Mouse (Mus musculus): ENCODE data around the gene Golim4. TPM values are rescaled to one million over a fixed set of nuclear protein-coding genes. Genes with fewer than 3 reads are reported as not detected.

The Golim4 gene
- polyA plus RNA-seq, 1 experiment from 2014 or later = 36.3 TPM

DNA sequence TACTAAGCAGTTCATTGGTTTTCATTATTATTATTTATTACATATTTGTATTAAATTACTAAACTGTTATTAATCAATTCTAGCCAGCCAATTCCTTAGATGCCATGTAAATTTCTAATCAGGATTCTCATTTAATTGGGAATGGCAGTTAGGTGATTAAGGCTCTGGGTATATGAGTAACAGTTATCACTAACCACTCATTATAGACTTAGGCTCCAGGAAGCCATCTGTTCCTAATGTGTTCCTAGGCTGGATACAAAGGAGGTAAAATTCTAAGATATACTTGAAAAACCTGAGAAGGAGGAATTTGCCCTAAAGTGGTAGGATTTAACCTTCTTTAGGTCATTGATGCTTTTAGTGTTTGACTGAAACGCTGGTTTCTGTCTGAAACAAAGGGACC, 14.9 kb downstream of the Golim4 start:
- Histone ChIP-seq H3K9ac (replicated peaks; ENCODE audit: low read length) (no peak overlapping the region), H3K36me3 (replicated peaks; ENCODE audit: control insufficient read depth, insufficient read depth, low read depth, low read length) (no peaks in the 10 kb centered on the region; the same call in 1 of the 2 replicates), H3K27me3 (ENCODE audit: control insufficient read depth, insufficient read depth, low read length) (no peaks in the 10 kb centered on the region), H3K4me2 (ENCODE audit: low read depth, low read length) (no peak overlapping the region), H3K4me1 (ENCODE audit: control insufficient read depth, insufficient read depth, low read length) (no peaks in the 10 kb centered on the region), H3K27ac (replicated peaks; ENCODE audit: low read depth, low read length) (no peak overlapping the region), H3K4me3 (ENCODE audit: low read depth, low read length) (no peak overlapping the region), H3K9me3 (replicated peaks; ENCODE audit: control insufficient read depth, low read length) (no peaks in the 10 kb centered on the region)
- peak; percentile 30 for DNase-seq (ENCODE audit: low spot score)
- 25% methylated on average over 1 of the region's 1 CpGs for WGBS
- ATAC-seq (replicated peaks; ENCODE audit: insufficient number of reproducible peaks, low FRiP score, low TSS enrichment, low read depth) = no peak

DNA sequence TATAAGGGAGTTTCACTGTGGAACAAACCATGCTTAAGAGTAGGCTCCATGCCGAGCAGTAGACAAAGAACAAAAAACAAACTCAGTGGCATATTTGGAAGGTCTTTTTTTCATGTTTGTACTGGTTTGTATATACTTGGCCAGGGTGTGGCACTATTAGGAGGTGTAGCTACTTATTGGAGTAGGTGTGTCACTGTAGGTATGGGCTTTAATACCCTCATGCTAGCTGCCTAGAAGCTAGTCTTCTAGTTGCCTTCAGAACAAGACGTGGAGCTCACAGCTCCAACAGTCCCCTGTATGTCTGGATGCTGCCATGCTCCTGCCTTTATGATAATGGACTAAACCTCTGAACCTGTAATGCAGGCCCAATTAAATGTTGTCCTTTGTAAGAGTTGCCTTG, 20.6 kb downstream of the Golim4 start:
- no peak for DNase-seq (ENCODE audit: low spot score)
- Histone ChIP-seq H3K4me3 (ENCODE audit: low read depth, low read length) (no peak overlapping the region), H3K9ac (replicated peaks; ENCODE audit: low read length) (no peak overlapping the region), H3K4me1 (ENCODE audit: control insufficient read depth, insufficient read depth, low read length) (no peaks in the 10 kb centered on the region), H3K27me3 (ENCODE audit: control insufficient read depth, insufficient read depth, low read length) (no peaks in the 10 kb centered on the region), H3K27ac (replicated peaks; ENCODE audit: low read depth, low read length) (no peak overlapping the region), H3K4me2 (ENCODE audit: low read depth, low read length) (no peak overlapping the region), H3K36me3 (replicated peaks; ENCODE audit: control insufficient read depth, insufficient read depth, low read depth, low read length) (no peaks in the 10 kb centered on the region), H3K9me3 (replicated peaks; ENCODE audit: control insufficient read depth, low read length) (no peaks in the 10 kb centered on the region)
- ATAC-seq (replicated peaks; ENCODE audit: insufficient number of reproducible peaks, low FRiP score, low TSS enrichment, low read depth) = no peak
- 82% methylated on average over 2 of the region's 2 CpGs for WGBS

DNA sequence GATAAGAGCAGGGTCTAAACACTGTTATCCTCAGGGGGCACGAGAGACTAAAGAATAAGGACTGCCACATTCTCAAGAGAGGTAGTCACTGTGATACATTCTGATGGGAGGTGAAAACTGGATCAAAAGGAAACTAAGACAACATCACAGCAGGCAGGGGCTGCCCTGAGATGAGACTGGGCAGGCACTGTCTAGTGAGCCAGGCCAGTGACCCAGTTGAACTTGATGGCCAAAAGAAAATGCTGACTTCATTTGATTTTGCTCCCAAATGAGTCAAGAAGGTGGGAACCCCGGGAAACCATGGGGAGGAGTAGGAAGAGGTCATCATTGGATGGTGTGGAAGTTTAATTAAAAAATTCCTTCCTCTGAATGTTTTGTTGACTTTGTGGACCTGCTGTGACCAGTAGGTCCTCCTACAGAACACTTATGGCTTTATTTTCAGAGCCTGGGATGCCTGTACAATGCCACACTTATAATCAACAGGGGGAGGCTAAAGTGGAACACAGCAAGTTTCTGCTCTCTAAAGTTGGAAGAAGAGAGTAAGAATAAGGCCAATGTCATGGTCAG, 26.0 kb downstream of the Golim4 start:
- Histone ChIP-seq H3K4me3 (ENCODE audit: low read depth, low read length) (no peak overlapping the region), H3K4me2 (ENCODE audit: low read depth, low read length) (no peak overlapping the region), H3K4me1 (ENCODE audit: control insufficient read depth, insufficient read depth, low read length) (no peaks in the 10 kb centered on the region), H3K9me3 (replicated peaks; ENCODE audit: control insufficient read depth, low read length) (no peaks in the 10 kb centered on the region), H3K27ac (replicated peaks; ENCODE audit: low read depth, low read length) (no peak overlapping the region), H3K27me3 (ENCODE audit: control insufficient read depth, insufficient read depth, low read length) (no peaks in the 10 kb centered on the region), H3K36me3 (replicated peaks; ENCODE audit: control insufficient read depth, insufficient read depth, low read depth, low read length) (no peaks in the 10 kb centered on the region), H3K9ac (replicated peaks; ENCODE audit: low read length) (no peak overlapping the region)
- no peak for DNase-seq (ENCODE audit: low spot score)
- ATAC-seq (replicated peaks; ENCODE audit: insufficient number of reproducible peaks, low FRiP score, low TSS enrichment, low read depth) = no peak
- 77% methylated on average over 2 of the region's 2 CpGs for WGBS

- Histone ChIP-seq H3K9me3 (replicated peaks; ENCODE audit: control insufficient read depth, low read length) (no peaks in the 10 kb centered on the region), H3K36me3 (replicated peaks; ENCODE audit: control insufficient read depth, insufficient read depth, low read depth, low read length) (no peaks in the 10 kb centered on the region), H3K4me3 (ENCODE audit: low read depth, low read length) (no peak overlapping the region), H3K27me3 (ENCODE audit: control insufficient read depth, insufficient read depth, low read length) (no peaks in the 10 kb centered on the region), H3K27ac (replicated peaks; ENCODE audit: low read depth, low read length) (no peak overlapping the region), H3K9ac (replicated peaks; ENCODE audit: low read length) (no peak overlapping the region), H3K4me2 (ENCODE audit: low read depth, low read length) (no peak overlapping the region), H3K4me1 (ENCODE audit: control insufficient read depth, insufficient read depth, low read length) (no peaks in the 10 kb centered on the region)
- DNase-seq (ENCODE audit: low spot score) (no peak), ATAC-seq (replicated peaks; ENCODE audit: insufficient number of reproducible peaks, low FRiP score, low TSS enrichment, low read depth) (no peak)
- WGBS = 92% methylated on average over 7 of the region's 7 CpGs
These were observed 26.7 kb downstream of the Golim4 start for GRCm38 (mm10) chr3:75929926-75930548.

DNA sequence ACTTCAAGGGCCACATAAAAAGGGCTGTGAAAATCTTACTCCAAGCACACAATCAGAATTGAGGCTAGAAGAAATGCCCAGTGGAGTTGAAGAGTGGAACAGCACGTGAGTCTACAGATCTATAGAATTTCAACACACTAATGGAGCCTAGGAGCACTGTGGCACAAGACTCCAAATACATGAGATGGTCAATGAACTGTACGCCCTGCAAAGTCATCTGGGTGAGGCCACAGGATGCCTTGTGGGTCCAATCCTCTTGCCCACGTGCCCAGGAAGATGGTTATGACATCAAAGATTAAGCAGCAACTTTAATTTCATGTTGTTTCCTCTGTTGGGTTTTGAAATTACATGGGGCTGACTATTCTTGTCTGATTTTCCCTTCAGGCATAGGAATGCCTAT, 30.4 kb downstream of the Golim4 start:
- H3K36me3 ChIP-seq (replicated peaks; ENCODE audit: control insufficient read depth, insufficient read depth, low read depth, low read length) = no peaks in the 10 kb centered on the region
- ATAC-seq (replicated peaks; ENCODE audit: insufficient number of reproducible peaks, low FRiP score, low TSS enrichment, low read depth) (no peak), DNase-seq (ENCODE audit: low spot score) (no peak)
- H3K4me2 ChIP-seq (ENCODE audit: low read depth, low read length) = no peak overlapping the region
- H3K4me1 ChIP-seq (ENCODE audit: control insufficient read depth, insufficient read depth, low read length) = no peaks in the 10 kb centered on the region
- H3K4me3 ChIP-seq (ENCODE audit: low read depth, low read length) = no peak overlapping the region
- 63% methylated on average over 3 of the region's 3 CpGs for WGBS
- no peak overlapping the region for H3K9ac ChIP-seq (replicated peaks; ENCODE audit: low read length)
- H3K27me3 ChIP-seq (ENCODE audit: control insufficient read depth, insufficient read depth, low read length) = no peaks in the 10 kb centered on the region
- H3K9me3 ChIP-seq (replicated peaks; ENCODE audit: control insufficient read depth, low read length) = no peaks in the 10 kb centered on the region
- no peak overlapping the region for H3K27ac ChIP-seq (replicated peaks; ENCODE audit: low read depth, low read length)

DNA sequence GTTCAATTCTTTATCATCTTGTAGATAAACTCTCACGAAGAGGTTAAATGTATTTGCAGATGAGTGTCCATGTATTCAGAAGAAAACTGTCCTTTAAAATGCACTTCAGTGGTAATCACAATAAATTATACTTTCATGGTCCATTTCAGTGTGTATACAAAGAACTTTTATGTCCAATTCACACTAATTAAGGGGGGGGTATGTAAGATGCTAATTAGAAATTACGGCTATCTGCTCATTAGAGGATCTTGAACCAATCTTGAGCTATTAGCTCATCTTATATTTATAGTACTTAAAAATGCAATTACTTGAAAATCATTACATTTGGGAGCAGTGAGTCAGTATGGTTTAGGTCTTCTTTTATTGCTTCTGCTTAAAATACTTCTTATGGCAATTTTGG, 31.6 kb downstream of the Golim4 start:
- H3K9ac ChIP-seq (replicated peaks; ENCODE audit: low read length) = no peak overlapping the region
- no peak overlapping the region for H3K4me3 ChIP-seq (ENCODE audit: low read depth, low read length)
- H3K27ac ChIP-seq (replicated peaks; ENCODE audit: low read depth, low read length) = no peak overlapping the region
- no peaks in the 10 kb centered on the region for H3K9me3 ChIP-seq (replicated peaks; ENCODE audit: control insufficient read depth, low read length)
- WGBS = 86% methylated on average over 2 of the region's 2 CpGs
- H3K4me2 ChIP-seq (ENCODE audit: low read depth, low read length) = no peak overlapping the region
- no peaks in the 10 kb centered on the region for H3K36me3 ChIP-seq (replicated peaks; ENCODE audit: control insufficient read depth, insufficient read depth, low read depth, low read length)
- H3K4me1 ChIP-seq (ENCODE audit: control insufficient read depth, insufficient read depth, low read length) = no peaks in the 10 kb centered on the region
- ATAC-seq (replicated peaks; ENCODE audit: insufficient number of reproducible peaks, low FRiP score, low TSS enrichment, low read depth) (no peak), DNase-seq (ENCODE audit: low spot score) (no peak)
- no peaks in the 10 kb centered on the region for H3K27me3 ChIP-seq (ENCODE audit: control insufficient read depth, insufficient read depth, low read length)

DNA sequence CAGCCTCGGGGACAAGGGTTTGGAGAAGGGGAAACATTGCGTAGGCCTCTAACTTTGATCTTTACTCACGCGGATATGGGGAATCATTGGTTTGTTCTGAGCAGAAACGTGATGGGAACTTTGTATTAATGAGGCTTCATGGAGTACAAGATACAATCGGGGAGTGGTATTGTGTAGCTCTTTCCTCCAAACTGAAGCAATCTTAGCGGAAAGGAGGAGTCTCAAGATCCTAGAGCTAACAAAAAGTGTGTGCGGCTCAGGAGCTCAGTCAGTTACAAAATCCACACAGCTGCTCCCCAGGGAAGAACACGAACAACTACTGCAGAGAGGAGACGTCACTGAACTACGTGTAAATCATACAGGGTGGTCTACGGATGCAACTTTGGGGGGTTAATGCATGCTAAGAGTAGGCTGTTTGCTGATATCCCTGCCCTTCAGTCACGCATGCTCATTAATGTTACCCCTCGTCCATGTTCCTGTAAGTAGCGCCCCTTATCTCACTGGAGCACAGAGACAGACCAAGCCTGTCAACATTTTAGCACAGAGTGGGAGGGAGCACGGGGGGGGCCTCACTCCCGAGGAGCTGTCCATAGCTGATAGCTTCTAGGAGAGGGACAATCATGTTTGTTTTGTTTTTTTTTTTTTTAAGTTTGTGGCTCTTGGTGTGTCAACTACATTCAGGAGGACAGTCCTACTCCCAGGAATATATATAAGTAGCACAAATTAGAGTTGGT, 38.8 kb downstream of the Golim4 start:
- no peaks in the 10 kb centered on the region for H3K27me3 ChIP-seq (ENCODE audit: control insufficient read depth, insufficient read depth, low read length)
- no peak overlapping the region for H3K9ac ChIP-seq (replicated peaks; ENCODE audit: low read length)
- no peak overlapping the region for H3K4me3 ChIP-seq (ENCODE audit: low read depth, low read length)
- no peaks in the 10 kb centered on the region for H3K9me3 ChIP-seq (replicated peaks; ENCODE audit: control insufficient read depth, low read length)
- DNase-seq (ENCODE audit: low spot score) = no peak
- no peak overlapping the region for H3K27ac ChIP-seq (replicated peaks; ENCODE audit: low read depth, low read length)
- WGBS = 86% methylated on average over 17 of the region's 17 CpGs
- H3K4me2 ChIP-seq (ENCODE audit: low read depth, low read length) = no peak overlapping the region
- ATAC-seq (replicated peaks; ENCODE audit: insufficient number of reproducible peaks, low FRiP score, low TSS enrichment, low read depth) = no peak
- no peaks in the 10 kb centered on the region for H3K4me1 ChIP-seq (ENCODE audit: control insufficient read depth, insufficient read depth, low read length)
- H3K36me3 ChIP-seq (replicated peaks; ENCODE audit: control insufficient read depth, insufficient read depth, low read depth, low read length) = no peaks in the 10 kb centered on the region

GRCm38 (mm10) chr3:75912786-75913185, 44.0 kb downstream of the Golim4 start:
- ATAC-seq (replicated peaks; ENCODE audit: insufficient number of reproducible peaks, low FRiP score, low TSS enrichment, low read depth) = no peak
- no peak overlapping the region for H3K4me3 ChIP-seq (ENCODE audit: low read depth, low read length)
- WGBS = 68% methylated on average over 4 of the region's 4 CpGs
- no peaks in the 10 kb centered on the region for H3K36me3 ChIP-seq (replicated peaks; ENCODE audit: control insufficient read depth, insufficient read depth, low read depth, low read length)
- H3K27ac ChIP-seq (replicated peaks; ENCODE audit: low read depth, low read length) = no peak overlapping the region
- no peak overlapping the region for H3K4me2 ChIP-seq (ENCODE audit: low read depth, low read length)
- H3K27me3 ChIP-seq (ENCODE audit: control insufficient read depth, insufficient read depth, low read length) = no peaks in the 10 kb centered on the region
- no peaks in the 10 kb centered on the region for H3K9me3 ChIP-seq (replicated peaks; ENCODE audit: control insufficient read depth, low read length)
- no peak overlapping the region for H3K9ac ChIP-seq (replicated peaks; ENCODE audit: low read length)
- H3K4me1 ChIP-seq (ENCODE audit: control insufficient read depth, insufficient read depth, low read length) = no peaks in the 10 kb centered on the region
- no peak for DNase-seq (ENCODE audit: low spot score)
